Mouse (Mus musculus) bone marrow, adult 2 months (tissue): ENCODE results near the gene Arhgap29. TPM values are rescaled to one million over a fixed set of nuclear protein-coding genes. Genes with fewer than 3 reads are reported as not detected.

ENCODE experiments used
- H3K27ac ChIP-seq: fragments of 200-500 bp; 2 replicates; pipeline ENCODE4 v1.5.1; 2012; ENCODE audit warnings: low read depth, mild to moderate bottlenecking, control low read depth, inconsistent platforms, low read length; ENCODE audit not compliant: control insufficient read depth, poor library complexity, insufficient read depth
- H3K4me1 ChIP-seq: fragments of 200-500 bp; 2 replicates; pipeline ENCODE4 v1.6.1; 2011; ENCODE audit warnings: low read length; ENCODE audit not compliant: control insufficient read depth, insufficient read depth
- H3K4me3 ChIP-seq: fragments of 200-500 bp; replicated peaks from 2 replicates; pipeline ENCODE3; 2011; ENCODE audit warnings: mild to moderate bottlenecking, low read depth, low read length, control low read depth; ENCODE audit not compliant: control insufficient read depth
- CTCF ChIP-seq: fragments of 200-500 bp; IDR thresholded peaks from 2 replicates; pipeline ENCODE4 v1.5.1; 2011; ENCODE audit warnings: low read length, control low read depth; ENCODE audit not compliant: control insufficient read depth, insufficient read depth
- POLR2A ChIP-seq: fragments of 200-500 bp; IDR thresholded peaks from 2 replicates; pipeline ENCODE4 v1.6.1; 2011; ENCODE audit warnings: low read depth, mild to moderate bottlenecking, control low read depth, low read length, borderline replicate concordance; ENCODE audit not compliant: control insufficient read depth
- WGBS: fragments of 180-500 bp; shearing (Covaris S2); methylation state at CpG from one replicate; pipeline ENCODE4 v1.1.7; 2018; 5-methylcytosine and 5-hydroxymethylcytosine counted together
- polyA plus RNA-seq: library from polyadenylated mRNA; stranded (reverse); fragments of >200 nt; gene quantifications from 2 replicates; pipeline ENCODE4 v1.2.4, GENCODE M21; 2011; ENCODE audit warnings: low replicate concordance; ENCODE audit not compliant: missing spikeins, insufficient read depth, insufficient read length

Gene Arhgap29
- polyA plus RNA-seq, 1 experiment: 4.5 TPM

GRCm38 (mm10) chr3:121999934-122000333 lies 47.6 kb downstream of the Arhgap29 start:
- Histone ChIP-seq H3K27ac (no peak overlapping the region), H3K4me1 (no peaks in the 10 kb centered on the region; the same call in 1 of the 2 replicates), H3K4me3 (no peak overlapping the region)
- WGBS: 88% methylated on average over 2 of the region's 2 CpGs
- no peak for TF ChIP-seq POLR2A
- TF ChIP-seq CTCF: no peak

- TF ChIP-seq POLR2A: no peak
- TF ChIP-seq CTCF: no peak
- no peaks in the 10 kb centered on the region; the same call in 1 of the 2 replicates for H3K4me1 ChIP-seq
- WGBS: 54% methylated on average over 6 of the region's 6 CpGs
- no peak overlapping the region for H3K4me3 ChIP-seq
- no peak overlapping the region for H3K27ac ChIP-seq
Measured at GRCm38 (mm10) chr3:122001568-122001967, 49.2 kb downstream of the Arhgap29 start.

GRCm38 (mm10) chr3:122009818-122010217 lies 57.5 kb downstream of the Arhgap29 start:
- TF ChIP-seq POLR2A: no peak
- H3K27ac ChIP-seq: no peak overlapping the region
- 78% methylated on average over 5 of the region's 5 CpGs for WGBS
- H3K4me3 ChIP-seq: no peak overlapping the region
- H3K4me1 ChIP-seq: no peaks in the 10 kb centered on the region

- 84% methylated on average over 5 of the region's 5 CpGs for WGBS
- no peak overlapping the region for H3K4me3 ChIP-seq
- H3K27ac ChIP-seq: no peak overlapping the region
- no peaks in the 10 kb centered on the region for H3K4me1 ChIP-seq
- no peak for TF ChIP-seq POLR2A
- TF ChIP-seq CTCF: no peak
Measured at GRCm38 (mm10) chr3:122010292-122010691, 58.0 kb downstream of the Arhgap29 start.

- Histone ChIP-seq H3K4me3 (no peak overlapping the region), H3K27ac (no peak overlapping the region), H3K4me1 (no peaks in the 10 kb centered on the region)
- 61% methylated on average over 1 of the region's 1 CpGs for WGBS
- TF ChIP-seq CTCF (no peak), POLR2A (no peak)
Measured at GRCm38 (mm10) chr3:122012464-122012863, 60.1 kb downstream of the Arhgap29 start.

GRCm38 (mm10) chr3:122018421-122018820 lies 66.1 kb downstream of the Arhgap29 start:
- Histone ChIP-seq H3K4me1 (no peaks in the 10 kb centered on the region), H3K27ac (no peak overlapping the region), H3K4me3 (no peak overlapping the region)
- TF ChIP-seq POLR2A (no peak), CTCF (no peak)
- WGBS: 83% methylated on average over 7 of the region's 7 CpGs

GRCm38 (mm10) chr3:122019159-122019558 lies 66.8 kb downstream of the Arhgap29 start:
- TF ChIP-seq POLR2A: no peak
- no peak for TF ChIP-seq CTCF
- no peak overlapping the region for H3K27ac ChIP-seq
- 80% methylated on average over 5 of the region's 5 CpGs for WGBS

GRCm38 (mm10) chr3:122021029-122021652 lies 68.8 kb downstream of the Arhgap29 start:
- no peak overlapping the region for H3K27ac ChIP-seq
- no peak for TF ChIP-seq POLR2A
- TF ChIP-seq CTCF: no peak
- H3K4me1 ChIP-seq: no peaks in the 10 kb centered on the region
- no peak overlapping the region for H3K4me3 ChIP-seq
- WGBS: 88% methylated on average over 8 of the region's 8 CpGs

More at GRCm38 (mm10) chr3:122019159-122019558, 66.8 kb downstream of the Arhgap29 start:
- no peaks in the 10 kb centered on the region for H3K4me1 ChIP-seq
- H3K4me3 ChIP-seq: no peak overlapping the region

GRCm38 (mm10) chr3:122022355-122022754 lies 70.0 kb downstream of the Arhgap29 start:
- WGBS: 41% methylated on average over 3 of the region's 3 CpGs
- Histone ChIP-seq H3K4me3 (no peak overlapping the region), H3K4me1 (no peaks in the 10 kb centered on the region), H3K27ac (no peak overlapping the region)
- TF ChIP-seq POLR2A: no peak
- no peak for TF ChIP-seq CTCF
